Mouse (Mus musculus): ENCODE measurements around the gene Polr2b.
A peak's percentile ranks its signal among the peaks of the same experiment; 100 is the strongest.

Gene Polr2b

GRCm38 (mm10) chr5:77299486-77299885 lies 10.5 kb upstream of the Polr2b start:
- no peak for DNase-seq (ENCODE audit: low spot score)

- no peak for DNase-seq (ENCODE audit: low spot score)
These were observed 8.5 kb upstream of the Polr2b start for GRCm38 (mm10) chr5:77301296-77301903.

DNA sequence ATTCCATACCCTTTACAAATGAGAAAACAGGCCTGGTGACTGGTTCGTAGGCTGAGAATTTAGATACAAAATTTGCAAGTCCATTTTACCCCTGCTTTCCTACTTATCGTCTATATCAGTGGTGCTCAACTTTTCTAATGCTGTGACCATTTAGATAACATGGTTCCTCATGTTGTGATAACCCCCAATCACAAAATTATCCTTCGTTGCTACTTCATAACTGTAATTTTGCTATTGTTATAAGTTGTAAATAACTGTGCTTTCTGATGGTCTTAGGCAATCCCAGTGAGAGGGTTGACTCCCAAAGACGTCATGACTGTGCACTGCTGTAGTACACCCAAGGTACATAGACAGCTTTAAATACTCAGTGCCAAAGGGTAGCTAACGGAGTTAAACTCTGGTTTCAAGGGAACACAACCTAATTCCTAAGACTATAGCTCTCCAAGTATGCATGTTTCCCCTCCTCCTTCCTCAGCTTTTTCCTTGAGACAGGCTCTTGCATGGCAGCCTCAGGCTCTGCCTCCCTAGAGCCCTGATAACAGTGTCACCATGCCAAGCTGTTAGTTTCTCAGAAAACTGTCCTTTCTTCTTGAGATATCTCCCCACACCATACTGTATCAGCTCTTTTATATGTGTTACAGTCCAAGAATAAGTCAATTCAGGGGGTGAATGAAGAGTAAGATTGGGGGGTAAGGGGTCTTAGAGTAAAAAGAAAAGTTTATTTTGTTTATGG lies 2.0 kb upstream of the Polr2b start:
- no peak for DNase-seq (ENCODE audit: low spot score)

DNA sequence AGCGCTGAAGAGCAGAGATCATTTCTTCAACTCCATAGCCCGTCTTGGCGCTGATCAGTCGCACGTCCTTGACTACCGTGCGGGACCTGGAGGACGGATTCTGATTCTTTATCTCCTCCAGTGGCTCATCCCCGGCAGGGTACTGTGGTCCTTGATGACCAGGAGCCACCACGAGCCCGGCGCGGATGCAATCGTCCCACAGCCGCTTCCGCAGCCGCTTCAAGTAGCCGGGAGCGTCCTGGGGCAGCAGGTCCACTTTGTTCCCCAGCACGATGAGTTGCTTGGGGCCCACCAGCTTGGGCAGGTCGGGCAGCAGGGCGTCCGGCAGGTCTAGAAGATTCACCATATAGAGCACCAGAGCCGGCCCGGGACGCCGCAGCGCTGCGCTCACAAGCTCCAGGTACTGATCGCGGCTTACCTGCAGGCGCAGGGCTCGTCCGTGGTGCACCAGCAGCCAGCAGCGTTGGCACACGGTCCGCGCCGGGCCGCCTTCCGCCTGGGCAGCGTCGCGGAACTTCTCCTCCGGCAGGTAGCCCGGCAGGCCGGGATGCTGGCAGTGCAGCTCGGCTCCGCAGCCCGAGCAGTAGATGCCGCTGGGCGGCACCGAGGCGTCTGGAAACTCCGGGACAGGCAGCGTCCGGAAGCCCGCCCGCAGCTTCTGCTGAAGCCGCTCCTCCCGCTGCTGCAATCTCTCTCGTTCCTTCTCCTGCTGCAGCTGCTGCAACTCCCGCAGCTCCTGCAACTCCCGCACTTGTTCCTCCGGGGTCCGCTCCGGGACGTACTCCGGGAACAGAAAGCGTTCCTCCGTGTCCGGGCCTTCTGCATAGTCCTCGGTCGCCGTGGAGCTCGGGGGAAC lies 668 bp upstream of the Polr2b start:
- DNase-seq (ENCODE audit: low spot score) = peak; percentile 1

- no peak for DNase-seq (ENCODE audit: low spot score)
These were observed 4.3 kb downstream of the Polr2b start for GRCm38 (mm10) chr5:77314206-77314605.

DNA sequence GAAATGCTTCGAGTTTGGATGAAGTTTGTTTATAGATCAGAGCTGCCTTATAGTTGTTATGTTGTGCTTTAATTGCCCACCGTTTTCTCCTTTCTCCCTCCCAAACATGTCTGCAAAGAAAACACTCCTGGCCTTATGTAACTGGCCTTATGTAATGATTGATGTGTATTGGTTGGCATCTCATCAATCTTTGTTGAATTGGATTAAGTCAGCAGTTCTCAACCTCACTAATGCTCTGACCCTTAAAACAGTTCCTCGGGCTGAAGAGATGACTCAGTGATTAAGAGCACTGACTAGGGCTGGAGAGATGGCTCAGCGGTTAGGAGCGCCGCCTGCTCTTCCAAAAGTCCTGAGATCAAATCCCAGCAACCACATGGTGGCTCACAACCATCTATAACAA lies 5.0 kb downstream of the Polr2b start:
- DNase-seq (ENCODE audit: low spot score) = no peak

- DNase-seq (ENCODE audit: low spot score) = no peak
These were observed 15.0 kb downstream of the Polr2b start for GRCm38 (mm10) chr5:77324936-77325335.

GRCm38 (mm10) chr5:77330154-77330553 lies 20.2 kb downstream of the Polr2b start:
- no peak for DNase-seq (ENCODE audit: low spot score)

DNA sequence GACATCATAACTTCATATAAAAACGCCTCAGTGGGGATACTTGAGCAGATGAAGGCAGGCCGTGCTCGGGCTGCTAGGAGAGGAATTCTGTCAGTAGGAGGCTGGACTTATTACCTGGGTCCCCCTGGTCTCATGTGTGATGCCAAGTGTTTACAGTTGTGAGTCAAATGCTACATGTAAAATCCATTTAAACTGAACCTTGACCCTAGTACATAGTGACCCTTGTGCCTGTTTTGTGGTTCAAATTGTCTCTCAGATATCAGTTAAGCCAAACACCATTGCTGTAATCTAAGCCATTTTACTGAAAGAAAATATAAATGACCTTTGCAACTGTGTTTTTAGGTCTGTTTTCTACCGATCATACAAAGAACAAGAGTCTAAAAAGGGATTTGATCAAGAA lies 30.1 kb downstream of the Polr2b start:
- no peak for DNase-seq (ENCODE audit: low spot score)

GRCm38 (mm10) chr5:77348901-77349300 lies 39.0 kb downstream of the Polr2b start:
- DNase-seq (ENCODE audit: low spot score) = no peak

DNA sequence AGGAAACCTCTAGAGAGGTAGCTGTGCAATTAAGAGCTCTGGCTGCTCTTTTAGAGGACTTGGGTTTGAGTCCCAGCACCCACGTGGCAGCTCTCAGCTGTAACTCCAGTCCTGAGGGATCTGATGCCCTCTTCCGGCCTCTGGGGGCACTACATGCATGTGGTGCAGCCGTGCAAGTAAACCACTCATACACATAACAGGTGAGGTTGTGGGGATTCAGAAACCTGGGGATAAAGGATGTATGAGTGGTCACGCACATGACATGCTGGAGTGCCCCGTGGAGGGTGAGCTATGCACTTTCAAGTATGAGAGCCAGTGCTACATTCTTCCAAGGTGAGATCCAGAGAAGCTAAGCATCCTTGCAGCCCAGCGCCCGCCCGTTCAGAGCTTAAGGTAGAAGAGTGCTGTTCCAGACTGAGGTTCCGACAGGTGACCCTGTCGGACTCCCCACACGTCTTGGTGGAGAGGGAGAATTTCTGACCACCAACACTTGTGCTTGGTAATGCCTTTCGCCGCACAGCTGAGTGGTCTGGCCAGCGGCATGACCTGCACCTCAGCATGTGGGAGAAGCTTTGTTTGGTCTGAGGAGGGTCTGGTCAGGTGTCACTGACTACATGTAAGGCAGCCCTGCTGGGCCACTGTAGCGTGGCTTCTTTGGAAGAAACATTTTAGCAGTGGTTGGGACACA lies 40.2 kb downstream of the Polr2b start:
- no peak for DNase-seq (ENCODE audit: low spot score)

DNA sequence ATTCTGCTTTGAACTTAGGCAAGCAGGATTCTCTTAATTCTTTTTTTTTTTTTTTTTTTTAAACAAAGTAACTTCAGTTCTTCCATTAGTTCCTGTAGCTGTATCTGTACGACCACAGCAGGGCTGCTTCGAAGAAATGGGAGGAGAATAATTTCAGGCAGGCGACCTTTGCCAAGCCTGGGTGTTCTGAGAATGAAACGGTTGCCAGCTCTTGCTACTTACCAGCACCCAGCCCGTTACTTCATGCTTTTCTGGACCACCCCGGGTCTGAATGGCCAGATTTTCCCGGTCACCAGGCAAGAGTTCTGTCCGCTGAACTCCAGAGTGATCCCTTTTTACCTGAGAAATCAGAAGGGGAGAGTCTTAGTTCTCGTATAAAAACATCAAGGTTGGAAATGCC lies 41.7 kb downstream of the Polr2b start:
- DNase-seq (ENCODE audit: low spot score) = no peak

- DNase-seq (ENCODE audit: low spot score) = peak; percentile 74
These were observed 44.4 kb downstream of the Polr2b start for GRCm38 (mm10) chr5:77354361-77354787.

GRCm38 (mm10) chr5:77355307-77356265 lies 45.6 kb downstream of the Polr2b start:
- no peak for DNase-seq (ENCODE audit: low spot score)

DNA sequence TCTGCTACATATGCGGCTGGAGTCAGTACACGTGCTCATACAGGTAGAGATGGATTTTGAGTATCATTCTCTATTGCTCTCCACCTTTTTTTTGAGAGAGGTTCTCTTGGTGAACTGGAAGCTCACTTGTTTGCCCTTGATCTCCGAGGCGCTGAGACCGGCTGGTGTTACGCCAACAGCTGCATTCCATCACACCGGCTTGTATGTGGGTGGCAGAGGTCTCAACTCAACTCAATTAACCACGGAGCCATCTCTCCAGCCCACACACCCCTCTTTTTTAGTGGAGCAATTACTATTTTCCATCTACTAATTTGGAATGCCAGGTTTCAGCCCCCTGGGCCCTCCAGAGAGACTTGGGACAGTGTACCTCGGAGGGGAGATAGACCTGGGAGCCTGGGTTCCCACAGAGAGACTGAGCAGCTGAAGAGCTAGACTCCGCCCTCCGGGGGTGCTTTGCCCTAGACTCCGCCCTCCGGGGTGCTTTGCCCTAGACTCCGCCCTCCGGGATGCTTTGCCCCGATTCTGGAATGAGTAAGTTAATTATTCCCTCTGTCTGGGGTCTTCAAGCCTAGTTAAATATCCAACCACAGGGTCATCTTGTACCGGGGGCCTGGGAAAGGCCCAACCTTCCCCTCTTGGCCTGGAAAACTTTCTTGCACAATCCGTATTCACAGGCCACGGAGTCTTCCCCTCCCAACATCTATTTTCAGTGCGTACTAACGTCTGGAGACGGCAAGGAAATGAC lies 47.6 kb downstream of the Polr2b start:
- DNase-seq (ENCODE audit: low spot score) = peak; percentile 45

DNA sequence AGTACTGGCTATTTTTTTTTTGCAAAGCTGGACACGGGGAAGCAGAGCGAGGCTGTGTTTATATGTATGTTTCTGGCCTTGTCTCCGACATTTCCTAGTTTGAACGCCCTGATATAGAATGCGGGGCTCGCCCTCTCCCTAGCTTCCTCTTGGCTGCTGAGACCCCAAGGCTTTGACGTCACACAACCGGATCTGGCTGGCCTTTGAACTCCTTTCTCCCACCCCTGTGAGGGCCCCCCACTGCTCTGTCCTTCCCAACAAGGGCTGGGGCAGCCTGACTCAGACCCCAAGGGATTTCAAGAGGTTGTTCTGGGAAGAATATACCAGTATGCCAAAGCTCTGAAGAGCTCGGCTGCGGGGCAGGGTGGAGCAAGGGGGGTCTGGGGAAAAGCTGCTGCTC lies 48.4 kb downstream of the Polr2b start:
- DNase-seq (ENCODE audit: low spot score) = peak; percentile 36

DNA sequence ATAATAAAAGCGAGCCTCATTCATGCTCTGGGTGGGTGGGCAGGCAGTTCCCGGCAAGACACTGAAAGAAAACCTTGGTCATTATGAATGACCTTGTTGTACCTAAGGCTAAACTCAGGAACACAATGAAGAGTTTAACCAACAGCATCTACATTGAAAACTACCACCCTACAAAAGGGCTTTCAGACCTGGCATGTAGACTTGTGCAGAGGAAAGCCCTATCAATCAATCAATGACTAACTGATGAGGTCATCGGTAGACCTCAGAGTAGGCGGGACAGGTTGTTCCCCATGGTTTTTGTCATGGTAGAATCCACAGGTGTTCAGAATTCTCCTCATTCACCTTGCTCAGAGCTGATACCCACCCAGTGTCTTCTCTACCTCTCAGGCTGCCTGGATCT lies 50.0 kb downstream of the Polr2b start:
- no peak for DNase-seq (ENCODE audit: low spot score)

GRCm38 (mm10) chr5:77361006-77361405 lies 51.1 kb downstream of the Polr2b start:
- DNase-seq (ENCODE audit: low spot score) = no peak

DNA sequence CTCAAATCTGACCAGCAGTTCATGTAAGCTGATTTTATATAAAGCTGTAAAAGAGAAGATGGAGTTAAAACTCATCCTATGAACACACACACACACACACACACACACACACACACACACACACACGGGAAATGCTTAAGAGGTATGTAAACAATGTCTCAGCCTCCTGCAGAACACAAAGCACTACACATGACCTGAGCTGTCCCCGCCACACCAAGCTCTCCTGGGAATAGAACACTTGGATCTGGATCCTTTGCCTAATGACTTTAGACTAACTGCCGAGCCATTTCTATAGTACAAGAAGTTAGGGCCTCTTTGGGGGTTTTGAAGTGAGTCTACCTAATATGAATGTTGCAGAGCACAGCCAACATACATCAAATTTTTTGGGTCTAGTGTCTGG lies 52.2 kb downstream of the Polr2b start:
- DNase-seq (ENCODE audit: low spot score) = no peak

DNA sequence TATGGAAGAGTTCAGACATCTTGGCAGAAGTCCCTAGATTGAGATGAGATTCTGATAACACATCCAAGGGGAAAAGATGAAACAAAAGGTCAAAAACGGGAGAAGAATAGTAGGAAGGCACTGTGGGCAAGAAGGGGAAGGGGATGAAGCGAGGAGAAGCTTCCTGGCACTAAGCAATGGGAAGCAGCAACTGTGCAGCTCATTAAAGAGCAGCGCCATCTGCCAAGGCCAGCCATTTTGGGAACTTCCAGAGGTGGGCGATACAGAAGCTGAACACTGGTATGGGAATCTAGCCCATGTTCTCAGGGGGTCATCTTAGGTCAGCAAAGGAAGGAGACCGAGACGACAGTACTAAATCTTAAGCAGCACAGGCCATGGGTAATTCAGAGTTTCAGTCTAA lies 53.7 kb downstream of the Polr2b start:
- DNase-seq (ENCODE audit: low spot score) = no peak
